ENCODE assay signal across 7 mouse cellular contexts in genomic region chr8:120368814-120369649, GRCm38 (mm10).
DNase-seq lines count a peak whose midpoint lies in the region; ATAC-seq lines count a peak whose summit lies in the region.

No protein-coding gene starts in this region.

- H3K9me3 ChIP-seq in embryonic facial prominence, embryonic 11.5 days (replicated peaks; ENCODE audit: control insufficient read depth, low read length), result no peaks in the 10 kb centered on the region
- H3K9me3 ChIP-seq in limb, embryonic 10.5 days (replicated peaks), result no peaks in the 10 kb centered on the region
- no peaks in the 10 kb centered on the region for H3K9me3 ChIP-seq in midbrain, embryonic 14.5 days (ENCODE audit: control insufficient read depth, low read length)

- H3K4me3 ChIP-seq in embryonic facial prominence, embryonic 11.5 days (ENCODE audit: low read depth, low read length), result no peak overlapping the region
- no peak overlapping the region; the same call in 1 of the 2 replicates for H3K4me3 ChIP-seq in limb, embryonic 10.5 days
- no peak overlapping the region for H3K4me3 ChIP-seq in midbrain, embryonic 14.5 days (replicated peaks; ENCODE audit: low read depth, low read length)

- H3K27ac ChIP-seq in embryonic facial prominence, embryonic 11.5 days (replicated peaks; ENCODE audit: low read depth, low read length), result peak overlapping the region; percentile 35; the same call in 1 of the 2 replicates
- H3K27ac ChIP-seq in limb, embryonic 10.5 days, result peak overlapping the region; percentile 73
- no peak overlapping the region; the same call in 1 of the 2 replicates for H3K27ac ChIP-seq in midbrain, embryonic 14.5 days (replicated peaks; ENCODE audit: low read depth, low read length)

- H3K36me3 ChIP-seq in embryonic facial prominence, embryonic 11.5 days (replicated peaks; ENCODE audit: control insufficient read depth, insufficient read depth, low read depth, low read length), result no peaks in the 10 kb centered on the region
- H3K36me3 ChIP-seq in limb, embryonic 10.5 days, result no peaks in the 10 kb centered on the region
- no peaks in the 10 kb centered on the region for H3K36me3 ChIP-seq in midbrain, embryonic 14.5 days (ENCODE audit: control insufficient read depth, insufficient read depth, low read length)

- WGBS in embryonic facial prominence, embryonic 11.5 days, result 24% methylated on average over 11 of the region's 11 CpGs
- WGBS in limb, embryonic 10.5 days, result 28% methylated on average over 11 of the region's 11 CpGs
- WGBS in midbrain, embryonic 14.5 days, result 30% methylated on average over 11 of the region's 11 CpGs

- ATAC-seq in embryonic facial prominence, embryonic 11.5 days (replicated peaks; ENCODE audit: insufficient number of reproducible peaks, low FRiP score, low TSS enrichment, low read depth), result no peak
- peak; percentile 59; the same call in 1 of the 2 replicates for ATAC-seq in midbrain, embryonic 14.5 days (ENCODE audit: low FRiP score, low TSS enrichment)

- H3K27me3 ChIP-seq in embryonic facial prominence, embryonic 11.5 days (ENCODE audit: control insufficient read depth, insufficient read depth, low read length), result no peaks in the 10 kb centered on the region
- no peaks in the 10 kb centered on the region; the same call in 1 of the 2 replicates for H3K27me3 ChIP-seq in limb, embryonic 10.5 days (ENCODE audit: low read depth, poor library complexity, severe bottlenecking)
- no peaks in the 10 kb centered on the region for H3K27me3 ChIP-seq in midbrain, embryonic 14.5 days (ENCODE audit: control insufficient read depth, insufficient read depth, low read length)

- H3K4me2 ChIP-seq in embryonic facial prominence, embryonic 11.5 days (ENCODE audit: low read depth, low read length), result no peak overlapping the region; the same call in 1 of the 2 replicates
- no peak overlapping the region for H3K4me2 ChIP-seq in midbrain, embryonic 14.5 days (ENCODE audit: low read length)

- H3K9ac ChIP-seq in embryonic facial prominence, embryonic 11.5 days (replicated peaks; ENCODE audit: low read length), result no peak overlapping the region; the same call in 1 of the 2 replicates
- H3K9ac ChIP-seq in midbrain, embryonic 14.5 days (replicated peaks; ENCODE audit: low read length), result no peak overlapping the region

- peak; percentile 95 for DNase-seq in adrenal gland, postnatal 10 days
- DNase-seq in embryonic facial prominence, embryonic 11.5 days (ENCODE audit: low spot score), result peak; percentile 62
- peak; percentile 99 for DNase-seq in heart, adult 11 months
- DNase-seq in kidney, adult 18-20 months, result peak; percentile 94
- DNase-seq in limb, embryonic 10.5 days (ENCODE audit: low spot score), result peak; percentile 63
- DNase-seq in midbrain, embryonic 14.5 days, result peak; percentile 77
- peak; percentile 85 for DNase-seq in spleen, adult 12 weeks (ENCODE audit: low spot score)

- peaks cover 7% of the 10 kb centered on the region for H3K4me1 ChIP-seq in embryonic facial prominence, embryonic 11.5 days (ENCODE audit: control insufficient read depth, insufficient read depth, low read length)
- peaks cover 93% of the 10 kb centered on the region for H3K4me1 ChIP-seq in limb, embryonic 10.5 days
- H3K4me1 ChIP-seq in midbrain, embryonic 14.5 days (ENCODE audit: control insufficient read depth, insufficient read depth, low read length), result peaks cover 15% of the 10 kb centered on the region
